Mouse (Mus musculus) cerebellum, adult 2 months (tissue): Measurements from ENCODE around the gene Mpzl1.

ENCODE experiments used
- CTCF ChIP-seq: fragments of 200-500 bp; IDR thresholded peaks from 2 replicates; pipeline ENCODE4 v1.5.1; 2011; ENCODE audit warnings: low read depth, mild to moderate bottlenecking, control low read depth, low read length, moderate library complexity, borderline replicate concordance; ENCODE audit not compliant: insufficient read depth
- POLR2A ChIP-seq: fragments of 200-500 bp; IDR thresholded peaks from 2 replicates; pipeline ENCODE4 v1.6.1; 2011; ENCODE audit warnings: low read length, control low read depth, borderline replicate concordance; ENCODE audit not compliant: insufficient read depth

DNA sequence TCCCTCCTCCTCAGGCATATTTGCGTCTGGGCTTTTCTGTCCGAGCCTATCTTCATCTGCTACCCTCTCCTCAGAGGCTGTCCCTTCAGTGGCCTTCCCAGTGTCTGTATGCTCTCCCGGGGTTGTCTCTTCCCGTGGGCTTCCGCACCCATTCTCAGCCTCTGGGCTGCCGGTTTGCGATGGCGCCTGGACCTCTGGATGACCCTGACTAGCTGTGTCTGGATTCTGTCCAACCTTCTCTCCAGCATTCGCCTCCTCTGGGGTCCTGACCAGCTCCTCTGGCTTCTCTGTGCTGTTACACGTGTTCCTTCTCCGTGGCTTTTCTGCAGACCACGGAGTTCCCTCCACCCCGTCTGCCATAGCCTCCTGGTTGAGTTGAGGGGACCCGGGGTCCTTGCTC lies 21.1 kb upstream of the Mpzl1 start:
- no peak for TF ChIP-seq CTCF
- no peak for TF ChIP-seq POLR2A
